Mouse (Mus musculus) thymus, postnatal 36 days (tissue): ENCODE measurements at regions not wholly inside any gene's neighbourhood (a gene's known extent, or its start where the extent isn't known, plus 50 kb on each side); places are given as distances from the start of the nearest gene placed in this dataset.
A peak's percentile ranks its signal among the peaks of the same experiment; 100 is the strongest.

Experiments
- DNase-seq, 2 experiments: peaks; one replicate each; pipeline ENCODE4 v3.0.0; 2022; ENCODE audit warnings: mixed read lengths in 2 of 2

DNA sequence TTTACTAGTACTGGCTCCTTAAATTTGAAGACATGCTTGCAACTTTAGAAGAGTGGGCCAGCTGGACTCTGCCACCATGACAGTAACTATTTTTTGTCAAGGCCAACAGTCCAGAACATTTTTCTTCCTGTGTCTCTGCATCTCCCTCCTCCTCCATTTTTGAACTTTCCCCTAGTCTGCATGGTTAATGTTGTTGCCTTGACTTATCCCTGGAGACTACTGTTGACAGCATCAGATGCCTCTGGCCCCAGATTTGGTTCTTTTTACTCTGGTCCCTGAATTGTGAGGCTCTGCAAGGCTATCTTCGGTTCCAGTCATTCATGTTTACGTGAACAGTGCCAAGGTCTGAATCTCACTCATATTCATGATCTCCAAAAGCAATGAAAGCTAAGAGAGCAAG is 724.4 kb upstream of the 2610301B20Rik start:
- DNase-seq: no peak

DNA sequence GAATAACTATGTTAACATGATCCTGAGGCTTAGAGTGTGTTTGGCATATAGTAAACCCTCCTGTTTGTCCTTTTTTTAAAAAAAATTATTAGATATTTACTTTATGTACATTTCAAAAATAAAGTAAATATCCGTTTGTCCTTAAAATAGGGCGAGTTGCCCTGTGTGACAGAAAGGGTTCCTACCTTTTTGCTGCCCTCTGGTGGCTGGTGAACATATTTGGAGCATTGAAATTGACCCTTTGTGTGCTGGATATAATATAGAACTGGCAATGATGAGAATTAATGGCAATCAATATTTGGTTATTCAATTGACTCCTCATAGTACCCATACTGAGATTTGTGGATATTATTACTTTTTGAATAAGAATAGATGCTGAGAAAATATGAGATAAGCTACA is 723.8 kb upstream of the 2610301B20Rik start:
- DNase-seq: peak in 1 of 2 experiments; percentile 1

DNA sequence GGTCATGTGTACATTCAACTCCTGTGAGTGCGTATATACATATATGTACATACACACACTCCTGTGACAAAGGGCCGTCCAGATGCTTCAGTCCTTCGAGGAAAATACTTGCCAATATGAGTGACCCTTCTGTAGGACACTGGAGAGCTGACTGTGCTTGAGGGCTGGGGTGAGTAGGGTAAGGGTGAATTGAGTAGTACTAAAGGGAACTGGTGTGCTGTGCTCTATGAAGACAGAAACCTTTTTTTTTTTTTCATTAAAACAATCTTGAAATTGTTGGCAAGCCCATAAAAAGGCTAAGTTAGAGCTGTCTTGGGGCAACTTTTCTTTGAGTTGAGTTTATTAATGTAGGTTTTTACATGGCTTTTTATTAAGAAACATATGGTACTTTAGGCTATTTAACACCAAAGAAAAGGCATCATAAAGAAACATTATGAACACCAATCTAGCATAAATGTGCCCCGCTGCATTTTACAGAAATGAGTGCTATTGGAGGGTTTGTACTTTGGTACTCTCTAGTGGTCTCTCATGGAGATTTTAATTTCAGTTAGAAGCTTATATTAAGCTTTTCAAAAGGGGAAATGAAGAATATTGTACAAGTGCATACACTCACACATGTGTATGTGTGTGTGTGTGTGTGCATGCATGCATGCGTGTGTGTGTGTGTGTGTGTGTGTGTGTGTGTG is 718.5 kb upstream of the 2610301B20Rik start:
- DNase-seq: no peak

DNA sequence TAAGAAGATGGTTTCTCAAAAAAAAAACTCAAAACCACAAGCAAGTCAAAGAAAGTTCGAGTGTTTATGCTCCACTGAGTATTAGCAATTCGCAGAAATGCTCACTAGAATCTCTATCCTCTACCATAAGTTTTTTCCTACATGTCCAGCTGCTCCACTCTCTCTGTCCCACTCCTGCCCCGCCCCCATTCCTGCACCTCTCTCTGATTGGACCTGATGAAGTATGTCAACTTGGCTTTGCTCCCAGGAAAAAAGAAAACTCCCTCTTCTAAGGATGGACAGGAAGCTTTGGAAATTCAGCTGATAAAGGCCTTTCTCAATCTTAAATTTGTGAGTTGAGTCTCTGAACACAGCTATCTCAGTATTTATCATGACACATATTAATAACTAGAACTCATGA is 684.4 kb upstream of the 2610301B20Rik start:
- DNase-seq: no peak

DNA sequence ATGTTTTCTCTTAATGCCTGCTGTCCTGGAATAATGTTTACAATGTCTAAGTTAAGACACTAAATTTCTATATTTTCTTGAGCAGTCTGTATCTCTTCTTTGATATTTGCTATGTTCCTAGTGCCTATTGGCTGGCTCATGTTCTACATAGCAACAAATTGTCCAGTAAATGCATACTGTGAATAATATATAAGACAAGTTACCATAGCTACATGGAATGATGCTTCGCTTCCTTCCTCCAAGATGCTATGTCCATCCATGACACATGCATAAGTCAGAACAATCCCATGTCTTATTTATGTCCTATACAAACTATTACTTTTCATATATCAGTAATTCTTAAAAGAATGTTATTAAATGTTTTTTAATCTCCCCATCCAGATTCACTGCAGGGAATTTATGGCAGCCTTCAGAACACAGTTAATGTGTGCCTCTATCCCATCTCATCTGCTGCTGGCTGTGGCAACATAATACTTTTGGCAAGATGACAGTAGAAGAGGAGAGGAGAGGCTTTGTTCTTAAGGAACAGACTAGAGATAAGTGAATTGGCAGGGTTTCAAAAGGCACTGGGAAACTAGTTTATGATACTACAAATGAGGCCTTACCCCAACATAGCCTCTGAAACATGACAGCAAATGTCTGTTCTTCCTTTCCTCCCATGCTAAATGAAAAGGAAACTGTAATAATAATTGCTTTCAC is 676.9 kb upstream of the 2610301B20Rik start:
- no peak for DNase-seq

DNA sequence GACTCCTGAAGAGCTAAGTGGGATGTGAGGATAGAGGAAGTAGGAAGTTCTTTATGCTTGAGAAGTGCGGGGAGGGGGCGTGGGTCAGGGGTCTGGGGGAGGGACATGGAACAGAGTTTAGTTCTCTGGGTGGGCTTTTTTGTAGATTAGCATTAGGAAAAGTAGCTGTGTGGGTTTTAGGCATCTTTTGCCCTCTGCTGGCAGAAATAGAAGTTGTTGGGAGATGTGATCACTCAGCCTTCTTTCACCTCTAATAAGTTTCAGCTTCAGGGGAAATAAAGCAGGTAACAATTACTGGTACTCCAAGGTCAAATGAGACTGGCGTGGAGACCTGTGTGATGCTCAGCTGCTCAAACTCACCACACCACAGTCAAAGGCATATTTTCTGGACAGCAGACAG is 672.5 kb upstream of the 2610301B20Rik start:
- no peak for DNase-seq

DNA sequence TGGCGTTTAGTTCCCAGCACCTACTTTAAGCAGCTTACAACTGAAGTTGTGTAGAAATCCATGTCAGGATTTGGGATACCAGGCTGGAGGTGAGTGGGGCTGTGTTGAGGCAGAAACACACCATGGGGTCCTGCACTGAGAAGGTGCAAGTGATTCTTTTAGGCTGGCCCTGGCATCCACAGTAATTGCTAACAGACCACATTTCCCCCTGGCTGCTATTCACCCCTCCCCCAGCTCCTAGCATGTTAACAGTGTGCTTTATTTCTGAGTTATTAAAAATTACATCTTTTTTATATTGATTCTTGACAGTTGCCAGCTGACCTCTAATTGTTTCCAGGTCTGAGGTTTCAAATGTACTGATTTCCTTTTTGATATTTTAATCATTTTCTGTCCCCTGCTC is 670.1 kb upstream of the 2610301B20Rik start:
- DNase-seq: no peak

DNA sequence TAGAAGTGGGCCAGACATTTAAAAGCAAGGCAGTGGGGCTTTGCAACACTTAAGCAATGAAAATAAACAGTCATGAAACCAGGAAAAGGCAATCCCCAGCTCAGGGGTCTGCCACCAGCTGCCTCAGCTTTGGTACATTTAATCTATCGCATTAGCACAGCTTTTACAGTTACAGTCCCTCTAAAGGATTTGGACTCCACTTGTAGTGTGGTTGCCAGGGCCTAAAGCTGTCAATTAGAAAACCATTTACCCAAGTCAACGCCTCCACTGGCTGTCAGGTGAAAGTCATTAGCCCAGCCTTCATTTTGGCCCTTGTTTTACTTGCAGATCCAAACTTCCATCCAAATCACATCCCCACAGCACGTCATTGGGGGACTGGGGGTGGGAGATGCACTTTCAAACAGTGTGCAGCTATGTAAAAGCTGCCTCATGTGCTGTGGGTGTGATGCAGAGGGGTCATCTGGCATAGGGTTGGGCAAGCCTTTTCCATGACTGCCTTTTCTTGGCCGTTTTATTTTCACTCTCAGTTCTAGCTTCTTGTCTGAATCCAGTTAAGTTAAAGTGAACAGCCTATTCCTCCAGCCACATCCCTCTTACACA is 664.9 kb upstream of the 2610301B20Rik start:
- DNase-seq: no peak

DNA sequence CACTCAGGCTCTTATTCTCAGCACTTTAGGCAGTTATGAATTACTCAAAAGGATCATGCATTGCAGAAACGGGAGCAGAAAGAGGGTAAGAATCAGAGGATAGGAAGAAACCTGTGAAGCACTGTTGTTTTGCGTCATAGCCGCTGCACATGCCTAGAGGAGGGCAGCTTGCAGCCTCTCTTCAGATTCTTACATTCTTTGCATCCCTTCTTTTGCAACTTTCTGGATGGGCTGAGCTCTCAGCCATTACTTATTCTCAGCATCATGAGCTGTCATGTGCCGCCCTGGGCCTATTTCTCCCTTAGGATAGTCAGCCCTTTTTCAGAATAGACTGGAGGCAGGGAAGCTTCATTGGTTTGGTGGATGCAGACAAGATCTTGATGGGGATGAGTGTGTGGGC is 663.0 kb upstream of the 2610301B20Rik start:
- DNase-seq: no peak

DNA sequence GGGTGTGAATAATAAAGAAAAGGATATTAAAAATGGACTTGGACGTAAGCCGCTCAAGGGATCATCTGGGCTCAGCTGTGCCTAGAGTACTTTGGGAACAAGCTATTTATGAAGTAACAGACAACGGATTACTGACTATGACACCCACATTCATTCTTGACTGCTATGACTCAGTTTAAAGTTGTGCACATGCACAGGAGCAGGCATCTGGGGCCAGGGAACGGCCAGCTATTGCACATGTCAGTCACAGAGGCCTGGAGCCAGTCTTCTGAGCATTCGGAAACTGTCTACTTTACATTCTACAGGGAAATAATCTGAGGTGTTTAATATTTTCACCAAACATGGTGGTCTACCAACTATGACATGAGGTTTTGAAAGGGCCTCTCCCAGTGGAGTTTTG is 639.0 kb upstream of the 2610301B20Rik start:
- DNase-seq: no peak

DNA sequence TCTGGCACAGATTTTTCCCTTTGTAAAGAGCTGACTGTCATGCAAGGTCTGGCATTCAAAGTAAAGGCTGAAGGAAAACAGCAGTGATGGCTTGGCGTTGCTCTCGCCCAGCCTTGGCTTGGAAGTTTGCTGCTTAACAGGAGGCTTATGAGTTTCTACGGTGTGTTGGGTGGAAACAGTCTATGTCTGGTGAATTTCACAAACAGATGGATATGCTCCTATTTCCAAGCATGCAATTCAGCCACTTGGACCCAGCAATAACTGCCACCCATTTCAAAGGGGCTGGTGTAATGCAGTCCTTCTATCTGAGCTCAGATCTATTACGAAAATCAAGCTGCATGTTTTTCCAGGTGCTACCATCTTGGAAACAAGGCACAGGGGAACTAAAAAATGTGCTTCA is 632.2 kb upstream of the 2610301B20Rik start:
- DNase-seq: no peak

DNA sequence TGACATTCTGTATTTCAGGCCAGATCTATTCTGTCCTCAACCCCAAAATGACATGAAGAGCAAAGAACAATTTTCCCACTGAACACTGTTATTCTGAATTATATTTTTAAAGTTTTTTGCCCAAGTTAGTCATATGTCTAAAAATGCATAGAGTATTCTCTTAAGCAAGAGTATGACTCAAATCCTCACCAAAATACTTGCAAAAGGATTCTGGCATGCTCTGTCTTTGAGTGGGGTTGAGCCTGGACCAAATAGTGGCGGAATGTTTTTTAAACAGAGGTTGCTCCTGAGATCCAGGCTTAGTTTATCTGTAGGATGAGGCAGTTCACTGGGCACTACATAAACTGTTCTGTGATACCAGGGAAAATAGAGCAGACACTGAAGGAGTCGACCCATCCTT is 631.4 kb upstream of the 2610301B20Rik start:
- no peak for DNase-seq

DNA sequence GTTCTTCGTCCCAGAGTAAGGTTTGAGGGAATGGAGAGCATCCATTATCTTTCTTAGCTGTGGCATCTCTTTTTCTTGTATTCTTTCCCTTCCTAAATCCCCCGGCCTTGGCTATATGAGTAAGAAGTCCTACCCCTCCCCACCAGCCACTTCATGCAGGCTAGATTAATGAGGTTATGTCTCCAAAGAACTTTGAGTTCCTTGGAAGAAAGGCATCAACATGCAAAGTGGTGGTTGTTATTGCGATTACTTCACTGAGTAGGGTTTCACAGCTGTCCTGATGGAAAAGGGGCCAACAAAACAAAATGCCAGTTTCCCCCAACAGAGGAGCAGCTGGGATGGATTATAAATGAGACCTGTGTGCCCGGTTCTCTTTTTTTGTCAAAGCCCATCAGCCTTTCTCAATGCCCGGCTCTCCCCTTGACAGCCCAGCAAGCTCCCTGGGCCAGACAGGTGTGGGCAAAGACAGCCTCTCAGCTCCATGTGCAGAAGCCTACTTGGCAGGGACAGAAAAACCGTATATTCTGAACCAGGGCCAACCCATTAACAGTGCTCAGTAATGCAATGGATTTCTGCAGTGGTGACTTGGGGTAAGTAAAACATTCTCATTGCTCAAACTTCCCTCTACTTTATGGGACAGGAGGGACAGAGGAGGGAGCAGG is 620.1 kb upstream of the 2610301B20Rik start:
- DNase-seq: no peak

DNA sequence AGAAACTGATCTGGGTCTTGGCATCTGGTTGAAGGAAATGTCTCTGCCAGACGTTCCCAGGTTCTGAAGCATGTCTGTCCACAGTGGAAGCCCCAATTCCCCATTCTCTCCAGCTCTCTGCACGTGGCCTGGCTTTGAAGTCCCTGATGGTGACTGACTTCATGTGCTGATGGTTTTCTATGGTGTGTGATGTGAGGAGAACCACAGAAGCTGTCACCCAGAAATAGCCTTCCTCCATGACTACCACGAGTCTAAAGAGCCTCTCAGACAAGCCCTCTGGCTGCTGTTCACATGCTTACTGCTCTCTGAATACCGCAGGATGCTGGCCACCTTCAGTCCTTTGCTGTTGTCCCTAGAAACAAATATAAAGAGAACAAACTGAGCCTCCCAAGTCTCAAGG is 616.8 kb upstream of the 2610301B20Rik start:
- no peak for DNase-seq

DNA sequence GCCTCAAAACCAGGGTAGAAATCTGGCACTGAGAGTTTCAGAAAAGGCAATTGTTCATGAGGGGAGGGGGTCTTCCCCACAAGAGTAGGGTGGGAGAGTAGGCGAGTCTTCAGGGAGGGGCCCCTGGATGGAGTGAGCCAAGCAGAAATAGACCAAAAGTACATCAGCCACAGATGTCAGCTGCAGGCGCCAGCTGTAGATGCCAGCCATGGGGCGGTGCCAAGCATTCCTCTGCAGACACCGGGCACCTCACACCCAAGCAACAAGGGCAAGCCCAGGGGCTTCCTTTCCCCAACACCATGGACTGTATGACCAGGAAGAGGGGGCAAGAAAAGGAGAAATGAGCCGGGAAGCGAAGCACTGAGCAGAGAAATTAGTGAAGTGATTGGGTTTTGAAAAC is 613.9 kb upstream of the 2610301B20Rik start:
- no peak for DNase-seq

DNA sequence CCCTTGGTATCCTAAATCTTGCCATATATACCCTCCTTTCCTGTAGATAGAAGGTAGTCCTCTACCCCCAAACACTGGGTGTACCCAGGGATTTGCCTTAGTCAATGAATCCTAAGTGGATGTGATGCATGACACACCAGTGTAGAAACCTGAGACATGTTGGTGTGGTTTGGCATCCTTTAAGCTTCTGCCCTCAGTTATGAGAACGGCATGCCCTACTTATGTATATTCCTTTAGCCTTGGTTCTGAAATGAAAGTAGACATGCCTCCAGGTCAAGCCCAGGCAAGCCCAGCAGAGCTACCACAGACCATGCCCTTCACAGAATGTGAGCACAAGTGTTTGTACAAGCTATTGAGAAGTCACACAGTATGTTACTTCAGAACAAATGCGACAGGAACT is 608.4 kb upstream of the 2610301B20Rik start:
- no peak for DNase-seq

DNA sequence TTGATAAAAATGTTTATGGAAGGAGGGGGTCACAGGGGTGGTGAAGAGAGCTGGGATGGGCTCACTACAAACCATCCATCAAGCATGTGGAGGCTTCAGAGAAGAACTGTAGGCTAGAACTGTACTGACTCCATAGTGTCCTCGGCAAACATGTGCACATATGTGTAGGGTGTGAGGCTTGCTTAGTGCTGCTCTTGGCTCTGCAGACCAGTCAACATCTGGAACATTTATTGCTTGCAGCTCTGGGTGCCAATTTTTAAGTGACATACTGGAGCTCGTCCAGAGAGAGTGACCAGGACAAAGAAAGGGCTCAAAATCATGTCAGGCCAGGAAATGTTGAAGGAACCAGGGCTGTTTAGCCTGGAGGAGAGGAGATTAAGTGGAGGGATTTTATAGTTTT is 588.7 kb upstream of the 2610301B20Rik start:
- DNase-seq: no peak

DNA sequence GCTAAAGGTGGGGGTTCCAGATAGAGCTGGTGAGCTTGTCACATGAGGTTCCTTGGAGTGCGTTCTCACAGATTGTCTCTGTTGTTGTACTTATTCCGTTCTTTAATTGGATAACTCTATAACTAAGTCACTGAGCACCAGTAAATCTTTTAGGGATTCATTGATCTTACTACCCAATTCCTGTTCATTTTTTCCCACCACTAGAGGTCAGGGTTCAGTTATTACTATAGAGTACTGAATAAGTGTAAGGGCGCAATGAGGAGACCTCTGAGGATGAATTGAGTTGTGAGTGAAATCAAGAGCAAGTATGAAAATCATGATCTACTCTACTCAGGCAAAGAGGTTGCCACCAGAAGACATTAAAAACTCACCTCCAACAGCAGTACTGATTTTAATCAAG is 584.0 kb upstream of the 2610301B20Rik start:
- DNase-seq: no peak

DNA sequence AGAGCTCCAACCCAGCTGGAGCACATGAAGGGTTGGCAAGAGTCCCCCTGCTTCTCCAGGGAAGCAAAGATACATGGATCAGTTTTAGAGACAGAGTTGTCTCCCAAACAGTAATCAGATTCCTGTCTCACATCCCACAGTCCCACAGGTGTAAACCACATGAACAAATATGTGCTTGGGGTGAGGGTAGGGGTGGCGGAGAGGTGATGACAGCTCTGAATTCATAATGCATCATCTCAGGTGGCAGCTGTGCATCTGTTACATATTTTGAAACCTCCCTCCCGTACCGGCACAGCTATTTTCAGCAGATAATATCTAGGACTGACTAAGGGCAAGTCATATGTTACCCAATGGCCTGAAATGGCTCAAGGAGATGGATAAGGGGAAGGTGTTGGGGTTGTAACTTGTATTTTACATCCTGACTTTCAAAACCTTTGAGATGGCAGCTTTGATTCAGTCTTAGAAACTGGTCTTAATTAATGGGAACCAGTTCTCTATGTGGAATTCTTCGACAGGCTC is 579.2 kb upstream of the 2610301B20Rik start:
- DNase-seq: no peak

DNA sequence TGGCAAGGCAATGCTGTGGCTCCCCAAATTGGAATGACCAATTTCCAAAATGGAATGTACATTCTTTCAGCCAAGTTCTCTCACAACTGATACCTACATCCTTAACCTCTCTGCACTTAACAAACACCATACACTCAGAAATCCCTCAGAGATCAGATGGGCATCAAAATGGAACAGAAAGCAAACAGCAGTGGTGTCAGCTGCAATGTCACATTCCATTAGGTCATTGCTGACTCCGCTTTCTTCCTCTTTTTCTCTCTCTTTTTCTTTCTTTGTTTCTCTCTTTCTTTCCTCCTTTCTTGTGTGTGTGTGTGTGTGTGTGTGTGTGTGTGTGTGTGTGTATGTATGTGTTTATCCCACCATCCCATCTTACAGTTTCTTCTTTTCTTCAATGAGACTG is 578.1 kb upstream of the 2610301B20Rik start:
- no peak for DNase-seq

DNA sequence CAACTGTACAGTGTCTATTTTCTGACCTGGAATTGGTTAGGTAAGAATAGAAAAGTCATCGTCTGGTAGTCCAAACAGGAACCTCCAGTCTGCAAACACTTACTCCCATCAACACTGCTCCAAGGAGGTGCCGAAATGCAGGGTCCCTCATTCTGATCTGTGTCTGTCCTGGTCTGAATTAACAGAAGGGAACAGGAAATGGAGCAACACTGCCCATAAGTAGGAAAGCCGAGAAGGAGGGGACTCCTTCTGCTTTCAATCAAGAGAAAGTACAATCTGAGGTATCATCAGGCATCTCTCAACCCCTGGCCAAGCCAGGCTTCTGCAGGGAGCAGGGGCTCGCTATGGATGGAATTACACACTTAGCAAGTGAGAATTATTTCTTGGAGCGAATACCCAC is 562.4 kb upstream of the 2610301B20Rik start:
- no peak for DNase-seq

DNA sequence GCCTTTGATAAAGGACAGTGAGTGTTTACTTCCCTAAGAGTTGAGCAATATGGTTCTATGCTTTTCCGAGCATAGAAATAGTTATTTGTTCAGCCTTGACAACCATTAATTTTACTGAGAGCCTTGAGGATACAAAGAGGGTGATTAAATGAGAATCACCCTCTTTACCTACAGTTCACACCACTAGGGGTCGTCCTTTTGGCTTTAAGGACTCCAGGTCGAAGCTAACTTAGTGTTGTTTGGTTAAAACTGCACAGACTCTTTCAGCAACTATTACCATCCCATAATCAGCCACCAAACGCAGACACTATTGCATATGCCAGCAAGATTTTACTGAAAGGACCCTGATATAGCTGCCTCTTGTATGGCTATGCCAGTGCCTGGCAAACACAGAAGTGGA is 559.2 kb upstream of the 2610301B20Rik start:
- no peak for DNase-seq

DNA sequence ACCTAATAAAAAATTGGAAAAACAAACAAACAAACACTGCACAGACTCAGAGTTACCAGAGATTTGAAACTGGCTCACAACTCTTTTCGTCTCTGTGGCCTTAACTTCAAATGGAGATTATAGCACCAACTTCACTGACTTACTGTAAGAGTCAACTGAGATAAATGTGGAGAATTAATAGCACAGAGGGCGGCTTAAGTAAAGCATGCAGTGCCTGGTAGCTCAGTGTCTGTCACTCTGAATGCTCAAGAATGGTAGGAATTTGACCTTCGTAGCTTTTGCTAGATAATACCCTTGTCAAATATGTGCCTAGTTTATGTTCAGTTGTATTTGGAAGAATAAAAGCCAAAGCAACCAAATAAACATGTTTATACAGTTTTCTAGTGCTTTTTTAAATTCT is 558.4 kb upstream of the 2610301B20Rik start:
- no peak for DNase-seq

DNA sequence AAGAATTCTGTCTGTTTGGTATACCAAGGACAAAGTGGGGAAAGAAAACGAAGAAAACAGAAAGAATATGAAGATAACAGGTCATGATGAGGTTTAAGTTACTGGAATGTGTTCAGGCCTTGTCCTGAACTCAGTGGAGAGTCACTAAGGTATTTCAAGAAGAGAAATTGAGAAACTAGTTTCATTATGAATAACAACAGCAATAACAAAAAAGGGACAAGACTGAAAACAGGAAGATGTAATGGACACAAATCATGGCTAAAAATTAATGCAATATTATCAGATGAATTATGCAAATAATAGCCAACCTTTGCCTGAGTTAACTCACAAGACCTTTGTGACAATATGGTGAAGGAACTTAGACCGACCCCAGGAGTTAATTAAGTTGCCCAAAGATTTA is 530.2 kb upstream of the 2610301B20Rik start:
- DNase-seq: no peak
